Mouse (Mus musculus): ENCODE results near the gene Hrh2. TPM values are rescaled to one million over a fixed set of nuclear protein-coding genes. Genes with fewer than 3 reads are reported as not detected.

Hrh2 gene
- total RNA-seq, 4 experiments from 2014 or later = 0.60 to 0.75 (median 0.64) TPM

DNA sequence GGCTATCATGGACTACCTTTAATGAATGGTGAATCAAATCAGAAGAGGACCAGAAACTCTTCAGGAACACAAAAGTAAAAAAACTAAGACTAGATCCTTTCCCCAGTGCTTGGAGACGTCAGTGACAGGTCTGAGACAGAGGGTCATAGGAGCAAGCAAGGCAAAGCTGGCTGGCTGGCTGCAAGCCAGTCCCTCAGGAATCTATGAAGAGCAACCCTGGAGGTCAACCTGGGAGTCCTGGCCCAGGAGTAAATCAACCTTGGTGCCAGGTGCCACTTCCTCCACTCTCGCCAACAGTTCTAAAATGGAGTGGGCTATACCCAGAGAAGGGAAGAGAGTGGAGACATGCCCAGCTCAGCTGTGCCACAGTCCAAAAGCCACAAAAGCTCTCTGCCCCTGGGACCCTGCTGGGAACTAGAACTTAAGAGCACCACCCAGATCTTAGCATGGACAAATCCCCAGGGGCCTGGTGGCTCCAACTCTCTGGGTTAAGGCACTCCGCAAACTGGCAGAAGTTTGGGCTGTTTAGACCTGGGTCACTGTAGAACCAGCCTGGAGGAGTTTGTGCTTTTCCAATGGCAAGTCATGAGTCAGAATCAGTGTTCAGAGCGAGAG lies 15.4 kb upstream of the Hrh2 start:
- no peak for DNase-seq (ENCODE audit: low spot score)

DNA sequence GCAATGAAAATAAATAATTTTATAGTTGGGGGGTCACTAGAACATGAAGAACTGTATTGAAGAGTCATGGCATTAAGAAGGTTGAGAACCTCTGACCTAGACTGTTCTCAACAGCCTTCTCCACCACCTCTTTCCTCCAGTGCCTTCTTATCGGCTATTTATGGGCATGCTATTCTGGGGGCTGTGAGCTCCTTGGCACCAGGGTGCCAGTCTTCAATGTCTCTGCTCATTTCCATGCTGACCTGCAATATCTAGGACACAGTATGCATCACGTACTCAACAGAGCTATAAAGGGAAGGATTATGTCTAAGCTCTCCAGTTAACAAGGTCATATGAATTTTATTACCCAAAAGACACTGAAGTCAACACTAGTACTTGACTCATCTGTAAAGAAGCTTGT lies 14.6 kb upstream of the Hrh2 start:
- peak; percentile 46 for DNase-seq (ENCODE audit: low spot score)

DNA sequence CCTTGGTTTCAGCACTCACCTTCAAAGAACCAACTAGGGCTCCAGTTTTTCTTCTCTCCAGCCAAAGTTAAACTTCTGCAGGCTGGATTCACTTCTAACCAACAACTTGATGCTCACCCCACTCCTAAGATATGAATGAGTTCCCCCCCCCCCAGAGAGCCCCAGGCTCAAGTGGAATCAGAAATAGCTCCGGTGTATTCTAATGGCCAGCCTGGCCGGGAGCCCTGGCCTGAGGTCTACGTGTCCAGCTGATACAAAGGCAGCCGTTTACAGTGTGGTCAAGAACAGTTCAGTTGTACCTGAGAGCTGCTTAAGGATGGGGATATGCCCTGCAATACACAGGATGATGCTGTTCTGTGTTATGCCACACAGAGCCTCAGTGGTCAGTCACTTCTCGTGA lies 13.3 kb upstream of the Hrh2 start:
- DNase-seq (ENCODE audit: low spot score) = no peak

DNA sequence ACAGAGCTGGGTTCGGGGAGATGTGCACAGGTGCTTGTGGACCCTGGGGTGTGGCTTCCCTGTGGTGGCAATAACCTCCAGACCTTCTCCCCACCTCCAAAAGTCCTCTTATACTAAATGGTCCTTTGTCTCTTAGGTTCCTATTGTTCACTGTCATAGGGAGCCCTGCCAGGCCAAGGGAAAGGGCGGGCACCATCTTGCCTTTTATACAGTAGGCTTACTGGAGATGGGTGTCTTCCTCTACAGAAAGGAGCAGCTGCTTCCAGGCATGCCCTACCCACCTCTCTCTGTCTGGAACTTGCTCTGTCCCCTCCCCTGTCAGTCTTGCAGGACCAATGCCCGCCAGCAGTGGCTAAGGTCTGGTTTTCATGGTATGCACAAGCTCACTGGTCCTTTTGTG lies 12.0 kb upstream of the Hrh2 start:
- no peak for DNase-seq (ENCODE audit: low spot score)

DNA sequence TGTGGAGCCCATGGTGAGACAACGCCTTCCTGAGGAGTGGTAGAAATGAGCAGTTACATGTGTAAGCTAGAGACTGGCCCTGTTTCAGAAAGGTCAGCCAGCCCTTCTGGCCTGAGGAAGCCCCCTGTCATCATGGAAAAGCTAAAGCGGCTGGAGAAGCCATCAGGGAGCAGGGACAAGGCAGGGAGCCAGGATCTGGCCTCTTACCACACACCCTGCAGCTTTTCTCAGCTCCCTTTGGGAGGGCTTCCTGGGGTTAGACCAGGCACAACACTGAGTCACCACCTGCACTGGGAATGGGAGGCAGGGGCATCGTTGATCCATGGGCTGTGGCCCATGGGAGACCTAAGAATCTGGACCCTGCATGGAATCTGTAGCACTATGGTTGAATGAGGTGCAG lies 11.5 kb upstream of the Hrh2 start:
- DNase-seq (ENCODE audit: low spot score) = peak; percentile 71

DNA sequence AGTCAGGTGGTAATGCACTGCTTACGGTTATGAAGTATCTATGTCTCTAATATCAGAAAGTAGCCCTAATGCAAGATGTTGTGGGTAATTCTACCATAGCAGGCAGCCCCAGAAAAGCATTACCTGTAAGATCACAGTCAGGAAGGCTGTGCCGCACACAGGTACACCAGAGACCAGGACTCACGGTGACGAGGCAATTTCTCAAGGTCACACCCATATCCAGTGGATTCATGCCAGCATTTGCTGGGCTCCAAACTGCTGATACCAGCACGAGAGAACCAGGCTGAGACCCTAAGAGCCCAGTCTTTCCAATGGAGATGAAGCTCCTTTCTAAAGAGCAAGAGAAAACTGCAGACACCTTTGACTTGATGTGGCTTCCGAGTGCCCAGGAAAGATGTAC lies 10.6 kb upstream of the Hrh2 start:
- DNase-seq (ENCODE audit: low spot score) = no peak

DNA sequence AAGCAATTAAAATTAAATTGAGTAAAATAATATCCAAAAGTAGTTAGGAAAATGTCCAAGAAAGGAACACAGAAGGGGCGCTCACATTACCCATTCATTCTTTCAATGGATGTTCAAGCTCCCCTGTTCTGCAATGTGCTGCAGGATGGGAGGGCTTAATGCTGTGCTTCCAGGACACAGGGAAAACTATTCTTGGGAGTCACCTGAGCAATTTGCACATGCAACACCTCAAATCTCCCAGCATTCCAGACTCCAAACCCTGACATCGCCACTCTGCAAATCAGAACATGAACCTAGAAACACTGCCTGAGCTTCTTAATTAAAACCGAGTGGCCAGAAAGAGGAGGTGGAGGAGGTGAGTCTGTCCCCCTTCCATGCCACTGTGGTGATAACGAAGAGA lies 10.0 kb upstream of the Hrh2 start:
- DNase-seq (ENCODE audit: low spot score) = no peak

DNA sequence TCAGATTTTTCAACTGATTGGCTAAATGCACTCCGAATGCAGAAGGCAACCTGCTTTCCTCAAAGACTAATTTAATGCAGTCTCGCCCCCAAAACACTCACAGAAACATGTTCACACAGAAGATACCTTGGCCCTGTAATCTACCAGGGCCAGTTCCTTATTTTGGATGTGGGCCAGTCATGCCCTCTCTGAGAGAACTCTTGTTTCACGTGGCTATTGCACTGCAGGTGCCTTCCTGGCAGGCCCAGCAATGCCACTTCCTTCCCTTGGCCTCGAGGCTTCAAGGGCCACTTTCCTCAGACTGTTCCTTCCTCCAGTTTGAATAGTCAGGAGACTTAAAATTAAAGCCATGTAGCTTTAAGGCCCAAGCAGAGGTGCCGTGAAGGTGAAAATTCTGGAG lies 5.5 kb upstream of the Hrh2 start:
- no peak for DNase-seq (ENCODE audit: low spot score)

DNA sequence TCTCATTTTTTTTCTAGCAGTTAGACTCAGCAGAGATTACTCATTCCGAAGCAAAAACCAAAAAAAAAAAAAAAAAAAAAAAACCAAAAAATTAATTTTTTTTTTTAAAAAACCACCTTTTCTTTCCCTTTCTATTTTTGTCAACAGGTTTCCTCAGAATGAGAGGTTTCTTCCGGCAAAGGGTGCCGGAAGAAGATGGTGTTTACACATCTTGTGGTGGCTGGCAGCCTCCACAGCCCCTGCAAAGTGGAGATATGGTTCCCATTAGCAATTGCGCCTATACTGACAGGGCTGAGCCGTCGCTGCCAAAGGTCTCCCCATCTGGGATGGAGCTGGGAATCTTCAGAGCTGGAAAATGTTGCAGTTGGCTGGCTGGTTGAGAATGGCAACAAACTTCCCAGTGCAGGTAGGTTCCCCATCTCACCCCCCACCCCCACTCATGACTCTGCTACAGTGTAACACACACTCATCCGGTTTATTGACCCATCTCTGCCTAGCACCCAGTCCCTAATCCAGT lies 3.7 kb upstream of the Hrh2 start:
- DNase-seq (ENCODE audit: low spot score) = no peak

DNA sequence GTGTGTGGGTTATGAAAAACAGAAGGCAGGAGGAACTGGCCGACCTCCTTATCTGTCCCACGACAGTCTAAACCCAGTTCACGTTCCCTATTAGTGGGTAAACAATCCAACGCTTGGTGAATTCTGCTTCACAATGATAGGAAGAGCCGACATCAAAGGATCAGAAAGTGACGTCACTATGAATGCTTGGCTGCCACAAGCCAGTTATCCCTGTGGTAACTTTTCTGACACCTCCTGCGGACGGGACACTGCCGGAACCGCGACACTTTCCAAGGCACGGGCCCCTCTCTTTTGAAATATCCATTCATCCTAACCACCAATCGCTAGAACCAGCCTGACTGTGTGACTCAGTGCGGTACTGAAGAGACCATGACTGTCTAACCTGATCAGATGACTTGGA lies 2.0 kb upstream of the Hrh2 start:
- DNase-seq (ENCODE audit: low spot score) = no peak

DNA sequence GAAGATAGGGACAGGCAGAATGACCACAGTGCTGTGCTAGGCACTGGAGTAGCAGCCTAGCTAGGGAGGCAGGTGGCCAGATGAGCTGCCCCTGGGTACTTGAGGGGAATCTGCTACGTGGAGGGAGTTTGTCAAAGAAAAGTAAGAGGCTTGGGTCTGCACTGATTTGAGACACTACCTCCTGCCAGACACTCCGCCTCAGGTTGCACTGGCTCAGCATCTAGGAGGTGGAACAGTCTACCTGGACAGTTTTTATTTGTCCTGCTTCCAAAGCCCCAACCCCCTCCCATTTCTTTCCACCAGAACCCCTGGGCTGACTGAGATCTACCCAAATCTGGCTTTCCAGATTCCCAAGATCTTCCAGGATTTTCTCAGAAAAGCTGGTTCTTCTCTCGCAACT lies 748 bp upstream of the Hrh2 start:
- no peak for DNase-seq (ENCODE audit: low spot score)

DNA sequence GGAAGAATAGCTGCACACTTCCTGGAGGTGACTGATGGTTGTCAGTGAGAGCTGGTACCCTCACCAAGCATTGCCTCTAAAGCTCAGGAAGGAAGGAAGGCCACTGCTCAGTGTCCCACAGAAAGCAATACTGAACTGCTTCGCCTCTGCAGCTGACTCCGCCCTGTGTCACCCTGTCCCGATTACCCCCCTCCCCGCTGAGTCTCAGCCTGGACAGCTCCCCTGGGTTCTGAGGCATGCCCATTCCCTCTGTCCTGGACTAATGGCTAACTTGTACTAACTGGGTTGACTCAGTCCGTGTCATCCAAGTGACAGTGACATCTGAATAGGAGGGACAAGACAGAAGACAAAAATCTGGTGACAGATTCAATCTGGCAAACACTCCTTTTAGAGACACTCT lies 1.7 kb downstream of the Hrh2 start:
- DNase-seq (ENCODE audit: low spot score) = no peak

DNA sequence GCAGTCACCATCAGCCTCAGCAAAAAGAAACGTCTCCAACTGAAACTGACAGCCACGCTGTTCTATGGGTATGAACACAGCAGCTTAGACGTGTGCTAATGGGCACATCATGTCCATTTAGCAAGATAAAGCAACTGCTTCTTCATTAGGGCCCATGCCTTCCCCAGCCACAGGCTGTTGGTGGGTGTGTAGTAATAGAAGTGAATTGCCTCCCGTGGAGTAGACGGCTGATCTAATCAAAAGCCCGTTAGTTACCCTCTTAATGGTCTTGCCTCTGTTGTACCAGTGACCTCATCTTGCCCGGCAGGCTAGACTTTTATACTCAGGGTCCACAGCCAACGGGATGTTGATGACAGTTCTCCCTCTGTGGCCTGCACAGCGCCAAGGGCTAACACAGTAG lies 7.1 kb downstream of the Hrh2 start:
- DNase-seq (ENCODE audit: low spot score) = no peak

DNA sequence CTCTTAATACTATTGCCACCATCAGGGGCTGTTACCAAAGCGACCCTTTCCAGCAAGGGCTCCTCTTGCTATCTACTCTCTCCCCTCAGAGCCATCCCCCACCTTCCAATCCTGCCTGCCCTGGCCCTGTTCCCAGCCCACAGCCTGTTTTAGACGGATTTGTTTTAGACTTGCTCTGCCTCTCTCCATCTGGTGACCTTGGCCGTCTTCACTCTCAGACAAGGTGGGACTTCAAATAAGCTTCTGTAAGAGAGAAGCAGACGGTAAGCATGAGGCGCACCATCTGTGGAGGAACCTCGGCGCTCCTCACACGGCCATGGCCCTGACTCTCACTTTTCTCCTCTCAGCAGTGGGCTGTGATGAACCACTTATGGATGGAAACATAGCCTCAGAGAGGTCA lies 10.5 kb downstream of the Hrh2 start:
- DNase-seq (ENCODE audit: low spot score) = no peak

DNA sequence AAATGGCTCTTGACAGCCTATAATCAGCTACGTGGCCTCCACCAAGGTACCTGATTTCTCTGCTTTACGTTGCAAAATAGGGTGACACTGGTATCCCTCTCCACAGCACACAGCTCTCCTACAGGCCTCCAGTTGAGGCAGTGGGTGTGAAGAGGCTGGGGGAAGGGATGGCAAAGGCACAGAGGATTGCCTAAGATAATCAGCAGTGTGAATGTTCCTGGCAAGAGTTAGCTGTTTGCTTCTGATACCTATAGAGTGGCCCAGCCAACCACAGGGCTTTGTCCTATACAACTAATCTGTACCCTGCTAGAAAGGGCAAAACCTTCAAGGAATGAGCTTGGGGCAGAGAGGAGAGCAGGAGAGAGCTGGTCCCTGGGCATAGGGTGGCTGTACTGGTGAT lies 11.5 kb downstream of the Hrh2 start:
- DNase-seq (ENCODE audit: low spot score) = no peak

DNA sequence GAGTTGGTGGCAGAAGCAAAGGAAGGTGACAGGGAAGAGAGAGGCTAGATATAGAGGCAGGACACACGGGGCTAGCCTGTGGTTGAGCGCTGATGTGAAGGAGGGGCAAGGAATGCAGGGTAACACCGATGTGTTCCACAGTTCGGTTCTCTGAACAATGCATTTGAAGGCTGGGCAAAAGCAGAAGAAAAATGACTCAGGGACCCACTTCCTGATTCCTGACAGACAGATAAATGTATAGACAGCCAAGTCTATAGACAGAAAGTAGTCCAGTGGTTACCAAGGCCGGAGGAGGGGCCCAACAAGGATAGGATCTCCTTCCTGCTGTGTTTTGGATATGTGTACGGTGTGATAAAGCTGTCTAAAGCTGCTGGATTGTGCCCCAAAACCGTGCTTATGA lies 13.3 kb downstream of the Hrh2 start:
- DNase-seq (ENCODE audit: low spot score) = no peak

DNA sequence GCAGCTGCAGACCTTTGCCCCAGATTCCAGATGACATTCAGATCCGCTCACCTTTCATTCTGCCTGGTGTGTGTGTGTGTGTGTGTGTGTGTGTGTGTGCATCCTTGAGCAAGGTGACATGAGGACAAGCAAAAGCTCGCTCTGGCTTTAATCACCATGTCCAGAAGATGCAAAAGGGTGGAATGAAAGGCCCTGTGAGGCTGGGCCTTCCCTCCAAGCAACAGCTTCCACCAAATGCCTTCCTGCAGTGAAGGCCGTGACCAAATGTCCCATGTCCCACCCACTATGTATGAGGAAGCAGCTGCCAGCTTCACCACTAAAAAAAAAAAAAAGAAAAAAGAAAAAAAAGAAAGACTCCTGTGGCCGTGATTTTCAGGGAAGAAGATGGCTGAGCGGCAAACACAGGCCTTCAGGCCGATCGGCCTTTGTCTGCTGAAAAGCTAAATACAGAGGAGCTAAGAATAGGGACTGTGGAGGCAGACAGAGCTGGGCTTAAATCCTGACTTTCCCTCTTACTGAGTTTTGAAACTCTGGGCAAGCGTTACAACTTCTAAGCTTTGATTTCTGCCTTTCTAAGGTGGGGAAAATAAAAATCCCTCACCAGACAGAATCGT lies 14.3 kb downstream of the Hrh2 start:
- DNase-seq (ENCODE audit: low spot score) = no peak

DNA sequence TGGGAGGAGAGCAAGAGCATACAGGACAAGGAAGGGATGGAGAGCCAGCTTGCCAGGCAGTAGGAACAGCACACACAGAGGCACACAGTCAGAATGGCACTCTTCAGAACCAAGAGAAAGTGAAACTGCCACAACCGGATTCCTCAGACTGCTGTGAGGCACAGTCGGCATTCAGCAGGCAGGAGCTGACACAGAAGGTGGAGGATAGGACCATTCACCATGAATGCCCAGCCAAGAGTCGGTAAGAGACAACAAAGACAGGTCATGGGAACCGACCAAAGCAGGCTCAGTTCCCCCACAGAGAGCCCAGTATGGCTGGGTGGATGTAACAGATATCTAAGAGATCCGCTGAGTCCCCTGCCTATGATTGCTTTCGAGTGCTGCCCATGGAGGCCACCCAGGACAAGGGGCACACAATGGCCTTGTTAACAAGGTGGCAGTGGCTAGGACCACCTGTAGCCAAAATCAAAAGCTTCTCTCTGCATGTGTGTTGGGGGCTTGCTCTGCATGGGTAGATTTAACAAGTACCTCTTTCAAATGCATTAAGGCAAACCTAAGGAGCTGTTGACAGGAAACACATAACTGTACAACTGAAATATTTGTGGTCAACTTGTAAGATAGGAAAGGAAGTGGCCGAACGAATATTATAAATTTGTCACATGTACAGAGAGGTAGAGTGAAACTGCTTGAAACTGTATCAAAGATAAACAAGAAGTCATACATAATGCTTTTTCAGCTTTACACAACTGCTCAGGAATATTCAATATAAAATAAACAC lies 17.7 kb downstream of the Hrh2 start:
- no peak for DNase-seq (ENCODE audit: low spot score)

DNA sequence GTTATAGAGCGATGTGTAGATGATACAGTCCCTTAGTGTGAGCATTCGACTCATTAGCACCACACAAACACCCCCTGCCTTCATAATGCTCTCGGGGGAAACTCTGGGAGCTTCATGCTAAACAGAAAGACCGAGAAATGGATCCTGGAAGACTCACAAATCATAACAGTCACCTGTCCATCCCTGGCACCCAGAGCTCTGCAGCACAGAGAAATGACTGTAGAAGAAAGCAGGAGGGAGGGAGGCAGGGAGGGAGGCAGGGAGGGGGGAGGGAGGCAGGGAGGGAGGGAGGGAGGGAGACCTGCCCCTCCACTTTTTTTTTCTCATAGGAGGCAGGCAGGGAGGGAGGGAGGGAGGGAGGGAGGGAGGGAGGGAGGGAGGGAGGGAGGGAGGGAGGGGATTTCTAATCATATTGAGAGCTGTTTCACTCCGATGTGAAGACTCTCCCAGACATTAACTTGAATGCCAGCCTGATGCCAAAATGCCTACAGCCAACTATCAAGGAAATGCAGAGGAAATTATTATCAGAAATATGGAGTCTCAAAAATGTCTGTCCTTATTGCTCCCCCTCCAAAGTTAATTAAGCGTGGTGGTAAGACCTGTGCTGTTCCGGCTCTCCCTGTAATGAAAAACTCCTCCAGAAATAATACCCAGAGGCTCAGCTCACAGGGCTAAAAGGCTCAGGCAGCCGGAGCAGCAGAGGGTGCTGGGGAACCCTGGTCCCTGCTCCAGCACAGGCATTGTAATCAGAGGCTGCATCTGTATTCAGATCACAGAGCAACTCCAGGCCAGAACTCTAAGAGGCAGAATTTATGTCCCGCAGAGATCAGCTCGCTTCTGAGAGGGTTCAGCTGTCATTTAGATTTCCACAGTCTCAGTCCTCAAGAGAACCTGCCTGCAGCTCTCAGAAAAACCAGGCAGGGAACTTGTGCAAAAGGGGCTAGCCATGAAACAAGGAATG lies 19.9 kb downstream of the Hrh2 start:
- DNase-seq (ENCODE audit: low spot score) = no peak

DNA sequence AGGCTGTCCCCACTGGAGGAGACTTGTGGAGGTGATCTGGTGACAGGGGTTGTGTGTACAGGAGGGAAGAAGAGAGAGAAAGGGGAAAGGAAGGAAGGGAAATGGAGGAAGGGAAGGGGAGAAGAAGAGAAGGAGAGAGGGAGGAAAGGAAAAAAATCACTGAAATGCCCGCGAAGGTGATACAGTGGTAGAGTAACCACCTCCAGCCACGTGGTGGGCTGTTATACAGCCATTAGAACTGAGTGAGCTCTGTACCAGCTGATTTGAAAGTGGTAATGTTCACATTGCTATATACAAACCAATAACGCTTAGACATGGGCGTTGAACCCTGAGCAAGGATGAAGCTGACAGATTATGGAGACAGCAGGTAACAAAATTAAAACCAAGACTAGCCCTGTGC lies 20.6 kb downstream of the Hrh2 start:
- DNase-seq (ENCODE audit: low spot score) = no peak

DNA sequence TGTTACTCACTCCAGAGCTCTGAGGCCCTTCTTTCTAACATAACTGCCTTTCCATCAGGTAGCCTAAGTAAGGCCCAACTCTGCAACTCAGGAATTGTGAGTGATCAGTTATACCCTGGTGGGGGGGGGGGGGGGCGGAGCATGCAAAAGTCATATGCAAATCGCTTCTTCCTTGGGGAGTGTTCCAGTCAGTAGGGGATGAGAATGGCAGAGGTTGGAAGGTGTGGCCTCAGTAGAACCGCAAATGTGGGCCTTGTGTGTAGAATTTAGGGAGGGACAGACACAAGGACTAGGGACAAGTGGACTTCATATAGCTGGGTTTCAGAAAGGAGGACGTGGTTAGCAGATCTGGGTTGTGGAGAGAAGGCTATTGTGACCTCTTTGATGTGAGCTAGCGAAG lies 23.3 kb downstream of the Hrh2 start:
- no peak for DNase-seq (ENCODE audit: low spot score)

DNA sequence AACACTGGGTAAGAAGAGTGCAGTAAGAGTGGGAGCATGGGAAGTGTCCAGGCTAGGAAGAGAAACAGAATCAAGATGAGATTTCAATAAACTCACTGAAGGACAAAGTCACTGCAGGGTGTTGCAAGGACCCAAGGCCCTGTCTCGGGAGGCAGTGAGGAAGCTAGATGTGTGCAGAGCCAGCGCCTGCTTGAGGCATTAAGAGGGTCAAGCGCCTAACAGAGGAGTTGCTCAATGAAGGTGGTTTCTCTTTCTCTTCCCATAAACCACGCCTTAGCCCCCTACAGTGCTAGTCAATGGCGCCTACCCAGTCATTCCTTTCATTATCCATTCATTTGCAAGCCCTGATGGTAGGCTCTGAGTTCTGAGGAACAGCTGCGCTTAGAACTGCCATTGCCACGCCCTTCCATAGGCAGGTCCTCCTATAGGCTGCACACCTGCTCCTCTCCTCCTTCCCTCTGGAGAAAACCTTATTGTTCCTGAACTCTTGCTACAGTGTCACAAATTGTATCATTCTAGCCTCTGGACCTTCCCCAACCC lies 23.9 kb downstream of the Hrh2 start:
- DNase-seq (ENCODE audit: low spot score) = no peak
